Comparison of ENCODE assay signal across 11 mouse cellular contexts in the genomic region with DNA sequence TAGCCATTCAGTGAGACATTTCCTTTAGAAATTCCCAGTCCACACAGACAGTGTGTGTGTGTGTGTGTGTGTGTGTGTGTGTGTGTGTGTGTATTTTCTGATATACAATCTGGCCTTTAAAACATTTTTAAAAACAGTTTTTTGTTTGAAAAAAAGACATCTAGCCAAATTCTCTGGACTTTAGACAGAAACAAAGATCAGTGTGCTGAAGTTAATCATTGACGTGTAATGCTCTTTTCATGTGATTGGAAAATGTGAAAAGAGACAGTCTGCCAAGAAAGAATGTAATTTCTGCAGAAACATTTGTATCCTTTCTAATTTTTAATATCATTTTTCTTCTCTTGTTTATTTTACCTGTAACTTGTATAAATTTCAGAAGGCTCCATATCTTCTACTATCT.
"Had no signal": no experiment of that assay in that cellular context is flagged by ENCODE, and none has a peak within 500 bp of the region (broad histone marks: within the 10 kb centered on the region; RNA-seq: fewer than 3 reads in every experiment).

No protein-coding gene starts in this region.

- H3K27ac ChIP-seq: left cerebral cortex, adult 2 months; liver, embryonic 15.5 days had no signal

- H3K4me3 ChIP-seq: left cerebral cortex, adult 2 months; liver, embryonic 15.5 days had no signal

- H3K4me2 ChIP-seq: liver, embryonic 15.5 days; midbrain, embryonic 11.5 days had no signal

- DNase-seq: kidney, postnatal 10 days; layer of hippocampus, postnatal 36 days; lung, adult 2 months; lung, postnatal 14 days; lung, postnatal 4 days; midbrain, embryonic 14.5 days; thymus, adult 18-20 months; thymus, postnatal 36 days had no signal

- H3K36me3 ChIP-seq: liver, embryonic 15.5 days had no signal

- H3K27me3 ChIP-seq: liver, embryonic 15.5 days had no signal

- H3K9ac ChIP-seq: liver, embryonic 15.5 days had no signal

- H3K9me3 ChIP-seq: liver, embryonic 15.5 days had no signal

- H3K4me1 ChIP-seq: liver, embryonic 15.5 days had no signal
